8 mouse cellular contexts compared by ENCODE assay signal in genomic region chr7:7277966-7278567, GRCm38 (mm10). TPM values are rescaled to one million over a fixed set of nuclear protein-coding genes. Genes with fewer than 3 reads are reported as not detected.
DNase-seq lines count a peak whose midpoint lies in the region; ATAC-seq and TF ChIP-seq lines count a peak whose summit lies in the region.
"Not testable (repeated sequence)": the region's sequence is repeated elsewhere in the genome, so short reads cannot be mapped to it uniquely, and the experiment has no call there.

Gene Gm45844, minus strand, starts transcription at chr7:7278289.

- ATAC-seq in forebrain, embryonic 13.5 days, result peak; percentile 99
- peak; percentile 97 for ATAC-seq in liver, postnatal 0 days
- peak; percentile 99 for ATAC-seq in neural tube, embryonic 13.5 days (ENCODE audit: low read depth)

- H3K27me3 ChIP-seq in forebrain, embryonic 13.5 days; liver, postnatal 0 days (ENCODE audit: insufficient read depth, low read length); neural tube, embryonic 13.5 days: not testable (repeated sequence)

- peak; percentile 76 for DNase-seq in CD4-positive, CD25-positive, alpha-beta regulatory T cell, adult 2 months (ENCODE audit: low read depth, low spot score)
- DNase-seq in c-Kit-positive CD71-positive TER-119-positive erythroid progenitor cells, embryonic 14.5 days (ENCODE audit: low spot score), result peak; percentile 48
- DNase-seq in heart, postnatal 10 days, result peak; percentile 87 to 91
- peak; percentile 95 for DNase-seq in layer of hippocampus, adult 11-12 months (ENCODE audit: low spot score)
- peak; percentile 82 for DNase-seq in liver, postnatal 0 days
- DNase-seq in telencephalon, adult 2 months (ENCODE audit: low read depth, low spot score), result peak; percentile 24

- WGBS in forebrain, embryonic 13.5 days, result 42% methylated on average over 45 of the region's 45 CpGs
- 36% methylated on average over 45 of the region's 45 CpGs for WGBS in liver, postnatal 0 days (ENCODE audit: insufficient replicate concordance)
- 44% methylated on average over 45 of the region's 45 CpGs for WGBS in neural tube, embryonic 13.5 days

- H3K9me3 ChIP-seq in forebrain, embryonic 13.5 days (replicated peaks); liver, postnatal 0 days (ENCODE audit: low read length); neural tube, embryonic 13.5 days: not testable (repeated sequence)

- peak within 1 kb of the TSS; percentile 46 for H3K9ac ChIP-seq in forebrain, embryonic 13.5 days
- H3K9ac ChIP-seq in liver, postnatal 0 days (replicated peaks), result 0 out of 2 replicates have a peak within 1 kb of the TSS, but pooled peaks have one; percentile 3
- peak within 1 kb of the TSS; percentile 17 for H3K9ac ChIP-seq in neural tube, embryonic 13.5 days

- not testable (repeated sequence) for H3K4me1 ChIP-seq in forebrain, embryonic 13.5 days; liver, postnatal 0 days (ENCODE audit: insufficient read depth); neural tube, embryonic 13.5 days (replicated peaks)

- H3K27ac ChIP-seq in forebrain, embryonic 13.5 days, result peak within 1 kb of the TSS; percentile 1; the same call in 1 of the 2 replicates
- peak within 1 kb of the TSS; percentile 7; the same call in 1 of the 2 replicates for H3K27ac ChIP-seq in liver, postnatal 0 days (ENCODE audit: low read depth)
- peak within 1 kb of the TSS; percentile 10 for H3K27ac ChIP-seq in neural tube, embryonic 13.5 days (replicated peaks)

- peak; percentile 94 for TF ChIP-seq CTCF in liver, postnatal 0 days (IDR thresholded peaks at IDR 0.05; ENCODE audit: low read depth)

- not testable (repeated sequence) for H3K36me3 ChIP-seq in forebrain, embryonic 13.5 days (ENCODE audit: poor library complexity, severe bottlenecking); liver, postnatal 0 days (replicated peaks; ENCODE audit: insufficient read depth, low read length)
- peaks cover 11% of the 10 kb centered on the region for H3K36me3 ChIP-seq in neural tube, embryonic 13.5 days

- intact Hi-C loops in heart, postnatal 10 days (cut with DNase I), result loop anchor here (2.0 to 5.0 kb wide), 2 partner anchors 337 to 916 kb away; partner anchors contain the start of gene Zfp78

- TF ChIP-seq EP300 in liver, postnatal 0 days (IDR thresholded peaks at IDR 0.05; ENCODE audit: low read depth), result peak; percentile 46; the same call in 1 of the 2 replicates

- H3K4me2 ChIP-seq in forebrain, embryonic 13.5 days, result peak within 1 kb of the TSS; percentile 36
- peak within 1 kb of the TSS; percentile 44; the same call in 1 of the 2 replicates for H3K4me2 ChIP-seq in liver, postnatal 0 days (ENCODE audit: low read depth, low read length)
- peak within 1 kb of the TSS; percentile 41 for H3K4me2 ChIP-seq in neural tube, embryonic 13.5 days

- peak within 1 kb of the TSS; percentile 24 for H3K4me3 ChIP-seq in forebrain, embryonic 13.5 days
- peak within 1 kb of the TSS; percentile 44 for H3K4me3 ChIP-seq in liver, postnatal 0 days (ENCODE audit: low read depth, low read length)
- peak within 1 kb of the TSS; percentile 35 for H3K4me3 ChIP-seq in neural tube, embryonic 13.5 days

RNA-seq across cellular contexts. Expression of gene Gm45844, which starts in this region (rescaled TPM):
- 3.2 and 5.5 TPM in 2 replicates for polyA plus RNA-seq in forebrain, embryonic 13.5 days (2015; fragmentation: Nextera tagmentation; extraction: Ambion mirVana)
- total RNA-seq in heart, postnatal 10 days (2021), result 1 to 10 TPM; 1.1 to 2.0 TPM
- polyA plus RNA-seq in liver, postnatal 0 days (2015; fragmentation: Nextera tagmentation; extraction: Ambion mirVana), result 0.36 and 0.82 TPM in 2 replicates
- polyA plus RNA-seq in neural tube, embryonic 13.5 days (2015; fragmentation: Nextera tagmentation; extraction: Ambion mirVana), result 3.0 and 6.0 TPM in 2 replicates

Comparison
In these comparisons a context has a peak if more than half of its experiments do, and no peak if none do; other contexts are left out.
1. Peak in every context shown above with its lines: DNase-seq, ATAC-seq, H3K4me3 ChIP-seq and H3K27ac ChIP-seq.
2. Peak in DNase-seq, ATAC-seq, H3K4me3 ChIP-seq, H3K27ac ChIP-seq, H3K9ac ChIP-seq and H3K4me2 ChIP-seq in liver, postnatal 0 days; RNA of the gene not detected or under 1 TPM.
3. DNase-seq: peak in every context shown above with its lines; median percentile 95 in layer of hippocampus, adult 11-12 months; 89 in heart, postnatal 10 days; 82 in liver, postnatal 0 days; 76 in CD4-positive, CD25-positive, alpha-beta regulatory T cell, adult 2 months; 48 in c-Kit-positive CD71-positive TER-119-positive erythroid progenitor cells, embryonic 14.5 days; 24 in telencephalon, adult 2 months.